Mouse (Mus musculus): ENCODE measurements at regions not wholly inside any gene's neighbourhood (a gene's known extent, or its start where the extent isn't known, plus 50 kb on each side); places are given as distances from the start of the nearest gene placed in this dataset.

GRCm38 (mm10) chr3:21744107-21744506 is 332.3 kb upstream of the Tbl1xr1 start:
- DNase-seq: no peak

- peak; percentile 63 for DNase-seq
Observed at GRCm38 (mm10) chr3:21760516-21761218, 315.8 kb upstream of the Tbl1xr1 start.

GRCm38 (mm10) chr3:21761219-21761600 is 315.2 kb upstream of the Tbl1xr1 start:
- DNase-seq: no peak

GRCm38 (mm10) chr3:21761909-21762308 is 314.5 kb upstream of the Tbl1xr1 start:
- DNase-seq: peak; percentile 12

- DNase-seq: no peak
Observed at GRCm38 (mm10) chr3:21768081-21768480, 308.4 kb upstream of the Tbl1xr1 start.

- DNase-seq: no peak
Observed at GRCm38 (mm10) chr3:21769920-21770547, 306.4 kb upstream of the Tbl1xr1 start.

- no peak for DNase-seq
Observed at GRCm38 (mm10) chr3:21771752-21772298, 304.6 kb upstream of the Tbl1xr1 start.

- DNase-seq: no peak
Observed at GRCm38 (mm10) chr3:21774172-21774842, 302.1 kb upstream of the Tbl1xr1 start.

GRCm38 (mm10) chr3:21778789-21779188 is 297.7 kb upstream of the Tbl1xr1 start:
- no peak for DNase-seq

- DNase-seq: peak; percentile 51
Observed at GRCm38 (mm10) chr3:21791983-21792631, 284.3 kb upstream of the Tbl1xr1 start.

- DNase-seq: peak; percentile 72
Observed at GRCm38 (mm10) chr3:21798139-21798538, 278.3 kb upstream of the Tbl1xr1 start.

GRCm38 (mm10) chr3:21803886-21804285 is 272.6 kb upstream of the Tbl1xr1 start:
- peak; percentile 75 for DNase-seq

GRCm38 (mm10) chr3:21806494-21807157 is 269.8 kb upstream of the Tbl1xr1 start:
- DNase-seq: peak; percentile 46

GRCm38 (mm10) chr3:21808539-21808938 is 267.9 kb upstream of the Tbl1xr1 start:
- no peak for DNase-seq

- DNase-seq: no peak
Observed at GRCm38 (mm10) chr3:21809769-21810470, 266.5 kb upstream of the Tbl1xr1 start.

- no peak for DNase-seq
Observed at GRCm38 (mm10) chr3:21813401-21813800, 263.1 kb upstream of the Tbl1xr1 start.

GRCm38 (mm10) chr3:21816968-21817858 is 259.2 kb upstream of the Tbl1xr1 start:
- no peak for DNase-seq

- no peak for DNase-seq
Observed at GRCm38 (mm10) chr3:21819030-21819429, 257.4 kb upstream of the Tbl1xr1 start.

GRCm38 (mm10) chr3:21820051-21820598 is 256.3 kb upstream of the Tbl1xr1 start:
- DNase-seq: no peak

GRCm38 (mm10) chr3:21822675-21823074 is 253.8 kb upstream of the Tbl1xr1 start:
- no peak for DNase-seq

- no peak for DNase-seq
Observed at GRCm38 (mm10) chr3:21823331-21823730, 253.1 kb upstream of the Tbl1xr1 start.
